Mouse (Mus musculus): Measurements from ENCODE around the gene Mrps2.
"Not testable (repeated sequence)": the region's sequence is repeated elsewhere in the genome, so short reads cannot be mapped to it uniquely, and the experiment has no call there.

DNA sequence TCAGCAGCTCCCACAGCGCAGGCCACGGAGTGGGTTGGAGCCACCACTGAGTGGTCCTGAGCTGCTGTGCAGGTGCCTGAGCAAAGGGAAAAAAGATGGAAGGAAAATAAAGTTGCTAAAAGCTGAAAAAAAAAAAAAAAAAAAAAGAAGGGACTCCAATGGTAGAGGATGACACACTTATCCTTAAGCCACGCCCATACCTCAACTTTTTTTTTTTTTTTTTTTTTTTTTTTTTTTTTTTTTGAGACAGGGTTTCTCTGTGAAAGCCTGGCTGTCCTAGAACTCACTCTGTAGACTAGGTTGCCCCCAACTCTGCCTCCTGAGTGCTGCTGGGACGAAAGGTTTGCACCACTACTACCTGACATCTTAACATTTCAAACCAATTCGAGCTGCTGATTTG, 10.1 kb downstream of the Mrps2 start:
- TF ChIP-seq ZNF384 (IDR thresholded peaks at IDR 0.05; ENCODE audit: low read depth, low read length), result peak; percentile 64; the same call in 1 of the 2 replicates
- TF ChIP-seq CHD2 (IDR thresholded peaks at IDR 0.05; ENCODE audit: low read depth, low read length); ZC3H11A (IDR thresholded peaks at IDR 0.05; ENCODE audit: borderline replicate concordance, low read depth, low read length); HCFC1 (IDR thresholded peaks at IDR 0.05; ENCODE audit: borderline replicate concordance, insufficient read depth, low read length); MAFK (IDR thresholded peaks at IDR 0.05; ENCODE audit: insufficient read depth, low read depth, low read length): not testable (repeated sequence)

Data from ES-E14 (cell line).